Mouse (Mus musculus): Measurements from ENCODE around the gene Hs6st3. TPM values are rescaled to one million over a fixed set of nuclear protein-coding genes. Genes with fewer than 3 reads are reported as not detected.

Hs6st3 gene
- polyA plus RNA-seq, 1 experiment: 6.6 TPM

GRCm38 (mm10) chr14:119847540-119847939 is 709.4 kb downstream of the Hs6st3 start:
- TF ChIP-seq CTCF (IDR thresholded peaks at IDR 0.05; ENCODE audit: borderline replicate concordance, insufficient read depth, low read depth, low read length) (no peak), POLR2A (IDR thresholded peaks at IDR 0.05; ENCODE audit: borderline replicate concordance, insufficient read depth, low read length) (no peak)

GRCm38 (mm10) chr14:119848759-119849298 is 710.7 kb downstream of the Hs6st3 start:
- 79% methylated on average over 4 of the region's 4 CpGs for WGBS
- Histone ChIP-seq H3K27me3 (ENCODE audit: control insufficient read depth, insufficient read depth, low read length) (no peaks in the 10 kb centered on the region), H3K4me1 (ENCODE audit: control insufficient read depth, insufficient read depth, low read length) (no peaks in the 10 kb centered on the region), H3K4me3 (replicated peaks; ENCODE audit: insufficient read depth, low read depth, low read length) (no peak overlapping the region), H3K27ac (ENCODE audit: insufficient read depth, low read length) (no peak overlapping the region)
- no peak for TF ChIP-seq CTCF (IDR thresholded peaks at IDR 0.05; ENCODE audit: borderline replicate concordance, insufficient read depth, low read depth, low read length)
- TF ChIP-seq POLR2A (IDR thresholded peaks at IDR 0.05; ENCODE audit: borderline replicate concordance, insufficient read depth, low read length): no peak
- no peak for DNase-seq

More at GRCm38 (mm10) chr14:119847540-119847939, 709.4 kb downstream of the Hs6st3 start:
- 82% methylated on average over 12 of the region's 12 CpGs for WGBS
- Histone ChIP-seq H3K27me3 (ENCODE audit: control insufficient read depth, insufficient read depth, low read length) (no peaks in the 10 kb centered on the region), H3K27ac (ENCODE audit: insufficient read depth, low read length) (no peak overlapping the region), H3K4me3 (replicated peaks; ENCODE audit: insufficient read depth, low read depth, low read length) (no peak overlapping the region), H3K4me1 (ENCODE audit: control insufficient read depth, insufficient read depth, low read length) (no peaks in the 10 kb centered on the region)
- DNase-seq: no peak

GRCm38 (mm10) chr14:119849338-119849737 is 711.2 kb downstream of the Hs6st3 start:
- TF ChIP-seq CTCF (IDR thresholded peaks at IDR 0.05; ENCODE audit: borderline replicate concordance, insufficient read depth, low read depth, low read length) (no peak), POLR2A (IDR thresholded peaks at IDR 0.05; ENCODE audit: borderline replicate concordance, insufficient read depth, low read length) (no peak)
- Histone ChIP-seq H3K27ac (ENCODE audit: insufficient read depth, low read length) (no peak overlapping the region), H3K27me3 (ENCODE audit: control insufficient read depth, insufficient read depth, low read length) (no peaks in the 10 kb centered on the region), H3K4me1 (ENCODE audit: control insufficient read depth, insufficient read depth, low read length) (no peaks in the 10 kb centered on the region), H3K4me3 (replicated peaks; ENCODE audit: insufficient read depth, low read depth, low read length) (no peak overlapping the region)
- 93% methylated on average over 7 of the region's 7 CpGs for WGBS
- DNase-seq: no peak

- Histone ChIP-seq H3K4me1 (ENCODE audit: control insufficient read depth, insufficient read depth, low read length) (no peaks in the 10 kb centered on the region), H3K27ac (ENCODE audit: insufficient read depth, low read length) (no peak overlapping the region), H3K4me3 (replicated peaks; ENCODE audit: insufficient read depth, low read depth, low read length) (peak overlapping the region; percentile 57), H3K27me3 (ENCODE audit: control insufficient read depth, insufficient read depth, low read length) (no peaks in the 10 kb centered on the region)
- peak; percentile 50 to 59 for DNase-seq
- no peak for TF ChIP-seq POLR2A (IDR thresholded peaks at IDR 0.05; ENCODE audit: borderline replicate concordance, insufficient read depth, low read length)
- TF ChIP-seq CTCF (IDR thresholded peaks at IDR 0.05; ENCODE audit: borderline replicate concordance, insufficient read depth, low read depth, low read length): no peak
- 1% methylated on average over 5 of the region's 5 CpGs for WGBS
Observed at GRCm38 (mm10) chr14:119852139-119852538, 714.0 kb downstream of the Hs6st3 start.

GRCm38 (mm10) chr14:119857338-119858291 is 719.5 kb downstream of the Hs6st3 start:
- WGBS: 48% methylated on average over 23 of the region's 23 CpGs
- no peak for TF ChIP-seq CTCF (IDR thresholded peaks at IDR 0.05; ENCODE audit: borderline replicate concordance, insufficient read depth, low read depth, low read length)
- TF ChIP-seq POLR2A (IDR thresholded peaks at IDR 0.05; ENCODE audit: borderline replicate concordance, insufficient read depth, low read length): no peak
- H3K4me1 ChIP-seq (ENCODE audit: control insufficient read depth, insufficient read depth, low read length): no peaks in the 10 kb centered on the region
- no peaks in the 10 kb centered on the region for H3K27me3 ChIP-seq (ENCODE audit: control insufficient read depth, insufficient read depth, low read length)
- H3K4me3 ChIP-seq (replicated peaks; ENCODE audit: insufficient read depth, low read depth, low read length): peak overlapping the region; percentile 4
- no peak overlapping the region for H3K27ac ChIP-seq (ENCODE audit: insufficient read depth, low read length)
- DNase-seq: peak; percentile 14 to 26

- no peak for TF ChIP-seq CTCF (IDR thresholded peaks at IDR 0.05; ENCODE audit: borderline replicate concordance, insufficient read depth, low read depth, low read length)
- TF ChIP-seq POLR2A (IDR thresholded peaks at IDR 0.05; ENCODE audit: borderline replicate concordance, insufficient read depth, low read length): no peak
- Histone ChIP-seq H3K4me3 (replicated peaks; ENCODE audit: insufficient read depth, low read depth, low read length) (no peak overlapping the region), H3K27ac (ENCODE audit: insufficient read depth, low read length) (no peak overlapping the region), H3K4me1 (ENCODE audit: control insufficient read depth, insufficient read depth, low read length) (no peaks in the 10 kb centered on the region), H3K27me3 (ENCODE audit: control insufficient read depth, insufficient read depth, low read length) (no peaks in the 10 kb centered on the region)
- 84% methylated on average over 4 of the region's 4 CpGs for WGBS
- DNase-seq: no peak
Observed at GRCm38 (mm10) chr14:119873617-119874016, 735.5 kb downstream of the Hs6st3 start.

- Histone ChIP-seq H3K4me3 (replicated peaks; ENCODE audit: insufficient read depth, low read depth, low read length) (no peak overlapping the region), H3K4me1 (ENCODE audit: control insufficient read depth, insufficient read depth, low read length) (peaks cover 5% of the 10 kb centered on the region), H3K27ac (ENCODE audit: insufficient read depth, low read length) (no peak overlapping the region), H3K27me3 (ENCODE audit: control insufficient read depth, insufficient read depth, low read length) (no peaks in the 10 kb centered on the region)
- WGBS: 94% methylated on average over 8 of the region's 8 CpGs
- no peak for TF ChIP-seq POLR2A (IDR thresholded peaks at IDR 0.05; ENCODE audit: borderline replicate concordance, insufficient read depth, low read length)
- no peak for TF ChIP-seq CTCF (IDR thresholded peaks at IDR 0.05; ENCODE audit: borderline replicate concordance, insufficient read depth, low read depth, low read length)
- no peak for DNase-seq
Observed at GRCm38 (mm10) chr14:119892922-119893321, 754.8 kb downstream of the Hs6st3 start.
